Mouse (Mus musculus) embryonic fibroblast, embryonic 13.5 days (primary cell): Measurements from ENCODE around the gene Anapc4.

Experiments
- CTCF ChIP-seq: IDR thresholded peaks from 2 replicates; pipeline ENCODE4 v1.5.1; 2011; ENCODE audit warnings: mild to moderate bottlenecking, control low read depth, low read length, moderate library complexity, borderline replicate concordance; ENCODE audit not compliant: insufficient read depth
- POLR2A ChIP-seq: IDR thresholded peaks from 2 replicates; pipeline ENCODE4 v1.6.1; 2011; ENCODE audit warnings: low read depth, mild to moderate bottlenecking, control low read depth, low read length, moderate library complexity

- TF ChIP-seq POLR2A, result no peak
- TF ChIP-seq CTCF, result no peak
These were observed 20.5 kb upstream of the Anapc4 start for GRCm38 (mm10) chr5:52813312-52813711.
